Mouse (Mus musculus) kidney, postnatal 25 days (tissue): ENCODE measurements around the gene Olfr862.

Experiments used
- DNase-seq, 2 experiments: peaks; one replicate each; pipeline ENCODE4 v3.0.0; 2021; ENCODE audit warnings: mixed read lengths in 2 of 2

Gene Olfr862

GRCm38 (mm10) chr9:19887904-19888303, at the start of gene Olfr862:
TSS of gene Olfr862 (minus strand) at chr9:19888004.
- no peak for DNase-seq

- DNase-seq: no peak
Observed at GRCm38 (mm10) chr9:19916565-19916964, 28.8 kb upstream of the Olfr862 start, which contains the start of gene Olfr77. TSS of gene Olfr77 (plus strand) at chr9:19916865.

- no peak for DNase-seq
Observed at GRCm38 (mm10) chr9:19911170-19911569, 23.4 kb upstream of the Olfr862 start.

GRCm38 (mm10) chr9:19849647-19850046, 38.2 kb downstream of the Olfr862 start, which contains the start of gene Olfr860:
TSS of gene Olfr860 (minus strand) at chr9:19849747.
- no peak for DNase-seq
